Mouse (Mus musculus) activated CD4-positive, CD25-positive, alpha-beta regulatory T cell, adult 4 months (primary cell): Measurements from ENCODE around the gene Tnfrsf23. TPM values are rescaled to one million over a fixed set of nuclear protein-coding genes. Genes with fewer than 3 reads are reported as not detected.

Source experiments
- polyA plus RNA-seq, 2 experiments: library from polyadenylated mRNA; unstranded; fragments of 100-300 nt; shearing (Covaris generic); gene quantifications; one replicate each; pipeline ENCODE4 v1.2.1; 2017

Tnfrsf23 gene
- polyA plus RNA-seq, 2 experiments from 2014 or later: 2.1 to 3.3 TPM

Other genes starting within 250 kb of the Tnfrsf23 start
- under 1 TPM; 0.24 to 0.41 TPM for gene Cdkn1c, start 224.8 kb downstream of the Tnfrsf23 start, polyA plus RNA-seq
- under 1 TPM in 1 of 2 experiments, not detected in 1; 0.32 TPM for gene Slc22a18, start 212.1 kb downstream of the Tnfrsf23 start, polyA plus RNA-seq
- gene Phlda2, start 182.7 kb downstream of the Tnfrsf23 start, polyA plus RNA-seq: not detected
- 100 to 1,000 TPM; 246 to 261 TPM for gene Nap1l4, start 136.8 kb downstream of the Tnfrsf23 start, polyA plus RNA-seq
- 10 to 100 TPM; 26.1 to 30.4 TPM for gene Cars, start 85.8 kb downstream of the Tnfrsf23 start, polyA plus RNA-seq
- gene Tnfrsf26, start 57.1 kb downstream of the Tnfrsf23 start, polyA plus RNA-seq: 100 to 1,000 TPM in 1 of 2 experiments, 10 to 100 TPM in 1; 96.1 to 107 TPM
- 10 to 100 TPM; 14.7 to 16.2 TPM for gene Tnfrsf22, start 36.2 kb downstream of the Tnfrsf23 start, polyA plus RNA-seq
- gene Osbpl5, start 71.1 kb upstream of the Tnfrsf23 start, polyA plus RNA-seq: 10 to 100 TPM; 18.3 to 29.2 TPM
- gene Mrgprg, start 81.1 kb upstream of the Tnfrsf23 start, polyA plus RNA-seq: not detected
- 1 to 10 TPM; 4.8 to 4.9 TPM for gene Mrgpre, start 98.6 kb upstream of the Tnfrsf23 start, polyA plus RNA-seq
- gene Nadsyn1, start 137.0 kb upstream of the Tnfrsf23 start, polyA plus RNA-seq: 10 to 100 TPM; 13.7 to 16.0 TPM
- gene Dhcr7, start 137.3 kb upstream of the Tnfrsf23 start, polyA plus RNA-seq: 10 to 100 TPM; 42.4 to 42.9 TPM
- under 1 TPM in 1 of 2 experiments, not detected in 1; 0.48 TPM for gene Gm498, start 181.0 kb upstream of the Tnfrsf23 start, polyA plus RNA-seq